Mouse (Mus musculus): ENCODE data around the gene Meis2. TPM values are rescaled to one million over a fixed set of nuclear protein-coding genes. Genes with fewer than 3 reads are reported as not detected.

Meis2 gene
- polyA plus RNA-seq (2012; fragmentation: generic; extraction: Trizol), result 10 to 100 TPM in 1 of 2 experiments, 1 to 10 TPM in 1; 2.4 to 40.6 TPM

DNA sequence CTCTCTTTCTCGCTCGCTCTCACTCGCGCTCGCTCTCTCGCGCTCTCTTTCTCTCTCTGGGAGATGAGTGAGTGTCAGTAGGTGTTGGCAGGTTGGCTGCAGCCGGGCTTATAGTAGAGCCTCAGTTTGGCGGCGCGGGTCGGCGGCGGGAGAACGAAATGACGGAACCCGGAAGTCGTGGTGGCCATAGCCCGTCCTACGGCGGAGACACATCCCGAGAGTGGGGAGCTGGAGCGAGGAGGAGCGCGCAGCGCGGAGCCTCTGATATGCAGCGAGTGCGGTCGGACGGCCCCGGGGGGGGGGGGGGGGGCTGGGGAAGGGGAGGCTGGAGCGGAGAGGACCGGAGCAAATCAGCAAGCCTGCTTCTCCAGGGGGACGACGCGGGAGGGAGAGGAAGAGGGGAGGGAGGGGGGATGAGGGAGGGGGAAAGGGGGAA is at the start of gene Meis2:
Meis2 (minus strand) TSS at position 270 of the 436 bp plus-strand sequence.

